Mouse (Mus musculus): ENCODE results near the gene Cd320.
"Not testable (repeated sequence)": the region's sequence is repeated elsewhere in the genome, so short reads cannot be mapped to it uniquely, and the experiment has no call there.

- TF ChIP-seq CTCF, POLR2A (IDR thresholded peaks at IDR 0.05; ENCODE audit: extremely low read depth, insufficient read depth, low read length): not testable (repeated sequence)
Measured at GRCm38 (mm10) chr17:33888230-33888629, 45.3 kb downstream of the Cd320 start.

Data from cortical plate, adult 2 months (tissue).